Mouse (Mus musculus): ENCODE results near the gene Nps. TPM values are rescaled to one million over a fixed set of nuclear protein-coding genes. Genes with fewer than 3 reads are reported as not detected.

The Nps gene
- polyA plus RNA-seq, 1 experiment from 2014 or later, result not detected

- Histone ChIP-seq H3K36me3 (ENCODE audit: control insufficient read depth, insufficient read depth, low read length) (no peaks in the 10 kb centered on the region), H3K27ac (replicated peaks; ENCODE audit: low read depth, low read length) (no peak overlapping the region), H3K27me3 (ENCODE audit: control insufficient read depth, insufficient read depth, low read length) (no peaks in the 10 kb centered on the region), H3K4me1 (ENCODE audit: control insufficient read depth, insufficient read depth, low read length) (no peaks in the 10 kb centered on the region), H3K9me3 (ENCODE audit: control insufficient read depth, low read length) (no peaks in the 10 kb centered on the region), H3K9ac (ENCODE audit: low read length) (no peak overlapping the region), H3K4me3 (ENCODE audit: low read depth, low read length) (no peak overlapping the region), H3K4me2 (ENCODE audit: low read depth, severe bottlenecking) (no peak overlapping the region)
- ATAC-seq (ENCODE audit: insufficient number of reproducible peaks, low FRiP score, low TSS enrichment, low read depth), result no peak
- DNase-seq (ENCODE audit: low spot score), result no peak
- WGBS, result 86% methylated on average over 4 of the region's 4 CpGs
Measured at GRCm38 (mm10) chr7:135239441-135239840, 19.1 kb upstream of the Nps start.

GRCm38 (mm10) chr7:135240006-135240405 is 18.5 kb upstream of the Nps start:
- 78% methylated on average over 6 of the region's 6 CpGs for WGBS
- no peak overlapping the region for H3K4me2 ChIP-seq (ENCODE audit: low read depth, severe bottlenecking)

GRCm38 (mm10) chr7:135240636-135241035 is 17.9 kb upstream of the Nps start:
- Histone ChIP-seq H3K4me1 (ENCODE audit: control insufficient read depth, insufficient read depth, low read length) (no peaks in the 10 kb centered on the region), H3K4me2 (ENCODE audit: low read depth, severe bottlenecking) (no peak overlapping the region), H3K4me3 (ENCODE audit: low read depth, low read length) (no peak overlapping the region), H3K9me3 (ENCODE audit: control insufficient read depth, low read length) (no peaks in the 10 kb centered on the region), H3K9ac (ENCODE audit: low read length) (no peak overlapping the region), H3K27ac (replicated peaks; ENCODE audit: low read depth, low read length) (no peak overlapping the region), H3K27me3 (ENCODE audit: control insufficient read depth, insufficient read depth, low read length) (no peaks in the 10 kb centered on the region), H3K36me3 (ENCODE audit: control insufficient read depth, insufficient read depth, low read length) (no peaks in the 10 kb centered on the region)
- no peak for DNase-seq (ENCODE audit: low spot score)
- WGBS, result 97% methylated on average over 2 of the region's 2 CpGs
- no peak for ATAC-seq (ENCODE audit: insufficient number of reproducible peaks, low FRiP score, low TSS enrichment, low read depth)

More at GRCm38 (mm10) chr7:135240006-135240405, 18.5 kb upstream of the Nps start:
- ATAC-seq (ENCODE audit: insufficient number of reproducible peaks, low FRiP score, low TSS enrichment, low read depth), result no peak
- no peaks in the 10 kb centered on the region for H3K36me3 ChIP-seq (ENCODE audit: control insufficient read depth, insufficient read depth, low read length)
- H3K4me1 ChIP-seq (ENCODE audit: control insufficient read depth, insufficient read depth, low read length), result no peaks in the 10 kb centered on the region
- H3K9me3 ChIP-seq (ENCODE audit: control insufficient read depth, low read length), result no peaks in the 10 kb centered on the region
- H3K27me3 ChIP-seq (ENCODE audit: control insufficient read depth, insufficient read depth, low read length), result no peaks in the 10 kb centered on the region
- H3K27ac ChIP-seq (replicated peaks; ENCODE audit: low read depth, low read length), result no peak overlapping the region
- DNase-seq (ENCODE audit: low spot score), result no peak
- no peak overlapping the region for H3K9ac ChIP-seq (ENCODE audit: low read length)
- H3K4me3 ChIP-seq (ENCODE audit: low read depth, low read length), result no peak overlapping the region

GRCm38 (mm10) chr7:135244171-135244880 is 14.2 kb upstream of the Nps start:
- Histone ChIP-seq H3K36me3 (ENCODE audit: control insufficient read depth, insufficient read depth, low read length) (no peaks in the 10 kb centered on the region), H3K4me3 (ENCODE audit: low read depth, low read length) (no peak overlapping the region), H3K27me3 (ENCODE audit: control insufficient read depth, insufficient read depth, low read length) (no peaks in the 10 kb centered on the region), H3K9ac (ENCODE audit: low read length) (no peak overlapping the region), H3K9me3 (ENCODE audit: control insufficient read depth, low read length) (no peaks in the 10 kb centered on the region), H3K4me1 (ENCODE audit: control insufficient read depth, insufficient read depth, low read length) (no peaks in the 10 kb centered on the region), H3K27ac (replicated peaks; ENCODE audit: low read depth, low read length) (no peak overlapping the region), H3K4me2 (ENCODE audit: low read depth, severe bottlenecking) (no peak overlapping the region)
- WGBS, result 80% methylated on average over 9 of the region's 9 CpGs
- DNase-seq (ENCODE audit: low spot score) (no peak), ATAC-seq (ENCODE audit: insufficient number of reproducible peaks, low FRiP score, low TSS enrichment, low read depth) (no peak)

- Histone ChIP-seq H3K4me1 (ENCODE audit: control insufficient read depth, insufficient read depth, low read length) (no peaks in the 10 kb centered on the region), H3K27me3 (ENCODE audit: control insufficient read depth, insufficient read depth, low read length) (no peaks in the 10 kb centered on the region), H3K4me2 (ENCODE audit: low read depth, severe bottlenecking) (no peak overlapping the region), H3K36me3 (ENCODE audit: control insufficient read depth, insufficient read depth, low read length) (no peaks in the 10 kb centered on the region), H3K27ac (replicated peaks; ENCODE audit: low read depth, low read length) (no peak overlapping the region), H3K4me3 (ENCODE audit: low read depth, low read length) (no peak overlapping the region), H3K9me3 (ENCODE audit: control insufficient read depth, low read length) (no peaks in the 10 kb centered on the region), H3K9ac (ENCODE audit: low read length) (no peak overlapping the region)
- ATAC-seq (ENCODE audit: insufficient number of reproducible peaks, low FRiP score, low TSS enrichment, low read depth), result no peak
- no peak for DNase-seq (ENCODE audit: low spot score)
- whole genome bisulfite sequencing, result 83% methylated on average over 5 of the region's 5 CpGs
Measured at GRCm38 (mm10) chr7:135246386-135246785, 12.1 kb upstream of the Nps start.

- 95% methylated on average over 2 of the region's 2 CpGs for WGBS
- no peak overlapping the region for H3K9ac ChIP-seq (ENCODE audit: low read length)
- H3K36me3 ChIP-seq (ENCODE audit: control insufficient read depth, insufficient read depth, low read length), result no peaks in the 10 kb centered on the region
- H3K27ac ChIP-seq (replicated peaks; ENCODE audit: low read depth, low read length), result no peak overlapping the region
- no peak overlapping the region for H3K4me3 ChIP-seq (ENCODE audit: low read depth, low read length)
- no peak overlapping the region for H3K4me2 ChIP-seq (ENCODE audit: low read depth, severe bottlenecking)
- DNase-seq (ENCODE audit: low spot score) (no peak), ATAC-seq (ENCODE audit: insufficient number of reproducible peaks, low FRiP score, low TSS enrichment, low read depth) (no peak)
- H3K4me1 ChIP-seq (ENCODE audit: control insufficient read depth, insufficient read depth, low read length), result no peaks in the 10 kb centered on the region
- H3K27me3 ChIP-seq (ENCODE audit: control insufficient read depth, insufficient read depth, low read length), result no peaks in the 10 kb centered on the region
- no peaks in the 10 kb centered on the region for H3K9me3 ChIP-seq (ENCODE audit: control insufficient read depth, low read length)
Measured at GRCm38 (mm10) chr7:135253249-135253648, 5.3 kb upstream of the Nps start.

GRCm38 (mm10) chr7:135254423-135254822 is 4.1 kb upstream of the Nps start:
- H3K9ac ChIP-seq (ENCODE audit: low read length), result no peak overlapping the region
- H3K4me3 ChIP-seq (ENCODE audit: low read depth, low read length), result no peak overlapping the region
- WGBS, result 84% methylated on average over 2 of the region's 2 CpGs
- no peak overlapping the region for H3K4me2 ChIP-seq (ENCODE audit: low read depth, severe bottlenecking)
- no peak for ATAC-seq (ENCODE audit: insufficient number of reproducible peaks, low FRiP score, low TSS enrichment, low read depth)
- no peak overlapping the region for H3K27ac ChIP-seq (replicated peaks; ENCODE audit: low read depth, low read length)
- no peaks in the 10 kb centered on the region for H3K36me3 ChIP-seq (ENCODE audit: control insufficient read depth, insufficient read depth, low read length)
- no peaks in the 10 kb centered on the region for H3K4me1 ChIP-seq (ENCODE audit: control insufficient read depth, insufficient read depth, low read length)
- DNase-seq (ENCODE audit: low spot score), result no peak
- H3K27me3 ChIP-seq (ENCODE audit: control insufficient read depth, insufficient read depth, low read length), result no peaks in the 10 kb centered on the region
- no peaks in the 10 kb centered on the region for H3K9me3 ChIP-seq (ENCODE audit: control insufficient read depth, low read length)

- H3K4me2 ChIP-seq (ENCODE audit: low read depth, severe bottlenecking), result no peak overlapping the region
- H3K27ac ChIP-seq (replicated peaks; ENCODE audit: low read depth, low read length), result no peak overlapping the region
- no peak overlapping the region for H3K4me3 ChIP-seq (ENCODE audit: low read depth, low read length)
- ATAC-seq (ENCODE audit: insufficient number of reproducible peaks, low FRiP score, low TSS enrichment, low read depth), result no peak
- 89% methylated on average over 5 of the region's 5 CpGs for WGBS
- DNase-seq (ENCODE audit: low spot score), result no peak
- H3K27me3 ChIP-seq (ENCODE audit: control insufficient read depth, insufficient read depth, low read length), result no peaks in the 10 kb centered on the region
- H3K9ac ChIP-seq (ENCODE audit: low read length), result no peak overlapping the region
- no peaks in the 10 kb centered on the region for H3K9me3 ChIP-seq (ENCODE audit: control insufficient read depth, low read length)
- H3K36me3 ChIP-seq (ENCODE audit: control insufficient read depth, insufficient read depth, low read length), result no peaks in the 10 kb centered on the region
- no peaks in the 10 kb centered on the region for H3K4me1 ChIP-seq (ENCODE audit: control insufficient read depth, insufficient read depth, low read length)
Measured at GRCm38 (mm10) chr7:135271011-135271410, 12.5 kb downstream of the Nps start.

- WGBS, result 94% methylated on average over 3 of the region's 3 CpGs
- ATAC-seq (ENCODE audit: insufficient number of reproducible peaks, low FRiP score, low TSS enrichment, low read depth), result no peak
Measured at GRCm38 (mm10) chr7:135283212-135283611, 24.7 kb downstream of the Nps start.

More at GRCm38 (mm10) chr7:135283212-135283611, 24.7 kb downstream of the Nps start:
- no peaks in the 10 kb centered on the region for H3K36me3 ChIP-seq (ENCODE audit: control insufficient read depth, insufficient read depth, low read length)
- no peak overlapping the region for H3K27ac ChIP-seq (replicated peaks; ENCODE audit: low read depth, low read length)
- no peak for DNase-seq (ENCODE audit: low spot score)
- H3K9me3 ChIP-seq (ENCODE audit: control insufficient read depth, low read length), result no peaks in the 10 kb centered on the region
- no peaks in the 10 kb centered on the region for H3K4me1 ChIP-seq (ENCODE audit: control insufficient read depth, insufficient read depth, low read length)
- no peak overlapping the region for H3K4me2 ChIP-seq (ENCODE audit: low read depth, severe bottlenecking)
- no peak overlapping the region for H3K9ac ChIP-seq (ENCODE audit: low read length)
- H3K27me3 ChIP-seq (ENCODE audit: control insufficient read depth, insufficient read depth, low read length), result no peaks in the 10 kb centered on the region
- H3K4me3 ChIP-seq (ENCODE audit: low read depth, low read length), result no peak overlapping the region

Measured in limb, embryonic 11.5 days (tissue).